Mouse (Mus musculus) bone marrow macrophage, adult 2 months (primary cell): ENCODE results near the gene Thada.

Experiments
- CTCF ChIP-seq: IDR thresholded peaks from 2 replicates; pipeline ENCODE4 v1.5.1; 2012; ENCODE audit warnings: low read depth, mild to moderate bottlenecking, low read length, moderate library complexity
- POLR2A ChIP-seq: IDR thresholded peaks from 2 replicates; pipeline ENCODE4 v1.6.1; 2012; ENCODE audit warnings: mild to moderate bottlenecking, low read depth, low read length, borderline replicate concordance

DNA sequence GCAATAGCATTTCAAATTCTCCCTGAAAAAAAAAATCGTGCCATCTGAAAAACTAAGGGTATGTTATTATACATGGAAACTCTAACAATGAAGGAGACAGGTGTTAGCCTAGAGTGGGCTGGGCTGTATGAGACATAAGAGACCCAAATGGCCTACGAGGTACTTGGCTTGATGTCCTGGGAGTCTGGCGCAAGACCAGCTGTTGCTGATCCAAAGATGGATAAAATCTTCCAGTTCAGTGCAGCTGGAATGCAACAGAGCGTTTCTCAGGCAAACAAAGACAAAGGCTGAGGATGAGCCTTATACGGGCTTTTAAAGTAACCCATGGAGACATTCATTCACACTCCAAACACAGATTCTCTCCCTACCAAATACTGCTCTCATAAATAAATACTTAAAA lies 32.6 kb upstream of the Thada start:
- no peak for TF ChIP-seq POLR2A
- no peak for TF ChIP-seq CTCF
